Mouse (Mus musculus): ENCODE results near the gene Plaur. TPM values are rescaled to one million over a fixed set of nuclear protein-coding genes. Genes with fewer than 3 reads are reported as not detected.

Plaur gene
- 1 to 10 TPM; 2.6 to 3.4 TPM for total RNA-seq (2021)
- long read RNA-seq, experiment 1, transcript Plaur-201 (7 exons, 1,506 nt) = major isoform, 8 of 9 reads
- long read RNA-seq, experiment 1, partial matches to known transcripts = 0 of 9 reads
- long read RNA-seq, experiment 1, other reads (novel, unspliced or antisense) = 1 of 9 reads
- long read RNA-seq, experiment 2, partial matches to known transcripts = 0 of 6 reads
- long read RNA-seq, experiment 2, other reads (novel, unspliced or antisense) = 2 of 6 reads

DNA sequence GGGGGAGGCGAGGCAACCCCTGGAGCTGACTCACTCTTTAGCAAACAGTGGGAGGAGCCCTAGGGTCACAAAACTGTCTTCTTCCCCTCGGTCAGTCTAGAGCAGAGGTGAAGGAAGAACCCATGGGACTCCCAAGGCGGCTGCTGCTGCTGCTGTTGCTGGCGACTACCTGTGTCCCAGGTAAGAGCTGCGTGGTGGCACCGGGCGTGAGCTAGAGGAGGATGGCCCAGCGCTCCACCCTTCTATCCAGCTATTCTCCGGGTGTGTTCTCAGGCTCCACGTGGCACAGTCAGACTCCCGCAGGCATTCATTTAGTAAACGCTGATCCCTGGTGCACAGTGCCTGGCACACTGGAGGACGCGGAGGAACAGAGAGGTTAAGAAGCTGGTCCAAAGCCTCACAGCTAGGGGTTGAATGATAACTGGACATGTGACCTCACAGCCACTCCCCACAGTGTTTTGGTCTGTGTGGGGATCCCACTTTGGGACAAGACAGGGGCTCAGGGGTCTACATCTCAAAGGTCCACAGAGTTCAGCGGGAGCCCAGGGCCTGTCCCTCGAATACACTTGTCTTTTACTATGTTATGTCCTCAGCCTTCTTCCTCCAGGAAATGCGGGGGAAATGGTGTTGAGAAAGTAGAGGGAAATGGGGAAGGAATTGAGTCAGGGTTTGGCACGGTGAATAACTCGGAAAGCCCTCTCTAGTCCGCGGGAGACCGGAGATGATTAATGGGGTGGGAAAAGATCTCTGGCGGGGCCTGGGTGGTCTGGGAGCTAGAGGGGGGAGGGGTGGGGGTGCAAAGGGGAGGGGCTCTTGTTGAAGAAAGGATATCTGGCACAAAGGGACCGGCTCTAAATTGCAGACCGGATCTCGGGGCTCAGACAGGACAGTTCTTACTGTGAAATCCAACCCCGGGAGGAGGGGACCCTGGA lies at the start of gene Plaur:
Plaur (plus strand) TSS at position 97 of the 932 bp plus-strand sequence.
- DNase-seq = peak; percentile 64 to 78

DNA sequence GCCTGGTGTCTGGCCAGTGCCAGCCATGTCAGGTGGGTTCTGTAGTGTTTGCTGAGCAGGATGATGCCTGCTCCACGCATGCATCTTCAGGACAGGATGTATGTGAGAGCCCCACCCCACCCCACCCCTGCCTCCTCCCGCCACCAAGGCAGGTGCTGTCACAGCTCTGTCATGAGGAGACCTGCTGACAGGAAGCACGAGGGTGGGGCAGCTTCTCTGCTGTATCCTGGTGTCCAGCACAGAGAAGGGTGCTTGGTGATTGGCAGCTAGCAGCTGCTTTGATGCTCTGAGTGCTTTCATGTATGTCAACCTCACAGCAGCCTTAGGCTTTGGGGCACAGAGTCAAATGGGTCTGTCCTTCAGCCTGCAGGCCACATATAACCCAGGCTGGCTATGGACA lies 48.7 kb upstream of the Plaur start:
- no peak for DNase-seq

DNA sequence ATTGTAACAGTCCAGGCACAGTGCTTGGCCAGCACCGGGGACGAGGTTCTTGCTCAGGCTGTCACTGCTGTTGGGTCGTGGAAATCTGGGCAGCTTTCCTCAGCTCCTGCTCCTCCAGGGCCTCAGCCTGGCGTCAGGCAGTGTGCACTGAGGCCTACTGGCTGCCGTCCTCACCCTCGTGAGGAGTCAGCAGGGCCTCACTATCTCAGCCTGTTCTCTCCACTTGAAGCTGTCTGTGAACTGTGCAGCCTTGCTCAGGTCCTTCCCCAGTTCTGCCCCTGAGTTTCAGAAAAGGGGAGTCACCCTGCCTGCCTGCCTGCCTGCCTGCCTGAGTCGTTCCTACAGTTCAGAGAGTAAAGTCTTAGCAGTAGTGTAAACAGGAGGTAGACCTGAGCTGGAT lies 47.0 kb upstream of the Plaur start:
- DNase-seq = peak; percentile 28 to 39

DNA sequence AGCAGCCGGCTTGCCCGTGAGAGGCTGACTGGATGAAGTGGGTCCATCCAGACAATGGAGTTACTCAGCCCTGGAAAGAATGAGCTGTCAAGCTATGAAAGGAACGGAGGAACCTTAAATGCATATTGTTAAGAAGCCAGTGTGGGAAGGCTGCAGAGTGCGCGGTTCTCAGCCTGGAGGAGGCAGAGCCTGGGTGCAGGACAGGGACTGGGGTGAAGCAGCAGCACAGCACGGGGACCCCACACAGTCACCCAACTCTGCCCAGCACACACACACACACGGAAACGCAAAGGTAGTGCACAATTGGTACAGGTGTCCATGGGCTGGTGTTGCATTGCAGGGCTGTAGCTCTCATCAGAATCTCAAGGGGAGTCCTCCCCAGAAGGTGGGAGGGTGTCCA lies 42.7 kb upstream of the Plaur start:
- no peak for DNase-seq

DNA sequence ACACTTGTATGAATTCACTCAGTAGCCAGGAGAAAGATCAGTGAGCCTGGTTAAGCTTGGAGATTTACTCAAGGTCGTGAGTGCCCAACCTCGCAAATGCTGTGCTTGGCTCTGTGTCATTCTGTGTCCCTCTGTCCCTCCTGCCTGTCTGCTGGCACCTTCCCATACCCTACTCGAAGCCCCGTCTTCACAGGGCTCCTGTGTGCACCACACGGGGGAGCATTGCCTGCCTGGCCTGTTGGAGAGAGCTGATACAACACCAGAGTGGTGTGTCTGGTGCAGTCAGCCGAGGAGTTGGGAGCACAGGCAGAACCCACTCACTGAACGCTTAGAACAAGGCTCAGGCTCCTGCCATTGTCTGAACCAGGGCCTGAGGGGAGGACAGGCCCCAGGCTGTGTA lies 40.6 kb upstream of the Plaur start:
- no peak for DNase-seq

DNA sequence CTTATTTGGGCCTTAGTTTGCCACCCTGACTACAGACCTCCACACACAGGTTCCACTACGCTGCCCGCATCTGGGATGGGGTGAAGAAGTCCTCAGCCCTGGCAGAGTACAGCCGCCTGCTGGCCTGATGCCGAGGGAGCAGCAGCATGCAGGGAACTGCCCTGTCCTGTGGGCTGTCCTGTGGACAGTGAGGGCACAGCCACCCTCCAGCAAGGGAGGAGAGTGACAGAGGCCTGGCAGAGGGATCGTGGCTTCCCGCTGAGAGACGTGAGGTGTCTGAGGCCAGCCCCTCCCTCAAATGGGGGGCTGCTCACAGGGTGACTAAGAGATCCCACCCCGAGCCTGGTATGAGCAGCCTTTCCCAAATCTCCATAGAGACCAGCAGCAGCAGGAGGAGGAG lies 40.0 kb upstream of the Plaur start:
- DNase-seq = no peak

DNA sequence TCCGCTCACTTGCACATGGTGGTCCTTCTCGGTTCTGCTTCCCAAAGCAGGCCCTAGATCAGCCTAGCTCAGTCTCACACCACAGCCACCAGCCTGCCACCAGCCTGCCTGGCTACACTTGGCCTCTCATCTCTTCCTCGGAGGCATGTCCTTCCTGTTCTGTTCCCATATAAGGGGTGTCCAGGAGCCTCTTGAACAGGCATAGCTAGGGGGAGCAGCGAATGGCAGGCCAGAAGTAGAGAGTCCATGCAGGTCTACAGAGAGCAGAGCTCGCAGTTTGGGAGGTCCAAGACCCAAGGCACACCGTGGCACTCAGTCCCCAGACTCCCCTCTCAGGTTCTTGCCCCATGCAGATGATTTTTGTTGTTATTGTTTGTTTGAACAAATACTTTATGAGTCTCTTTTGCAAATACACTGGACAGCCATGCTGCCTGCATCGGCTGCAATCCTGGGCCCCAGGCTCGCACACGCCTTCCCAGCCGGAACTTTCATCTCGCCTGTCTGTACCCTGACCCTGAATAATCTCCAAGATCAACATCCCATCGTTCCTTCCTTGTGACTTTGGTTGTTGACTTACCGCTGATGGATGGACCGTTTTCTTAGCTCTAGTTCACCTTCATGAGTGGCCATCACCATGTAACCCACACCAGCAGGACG lies 39.0 kb upstream of the Plaur start:
- DNase-seq = no peak

DNA sequence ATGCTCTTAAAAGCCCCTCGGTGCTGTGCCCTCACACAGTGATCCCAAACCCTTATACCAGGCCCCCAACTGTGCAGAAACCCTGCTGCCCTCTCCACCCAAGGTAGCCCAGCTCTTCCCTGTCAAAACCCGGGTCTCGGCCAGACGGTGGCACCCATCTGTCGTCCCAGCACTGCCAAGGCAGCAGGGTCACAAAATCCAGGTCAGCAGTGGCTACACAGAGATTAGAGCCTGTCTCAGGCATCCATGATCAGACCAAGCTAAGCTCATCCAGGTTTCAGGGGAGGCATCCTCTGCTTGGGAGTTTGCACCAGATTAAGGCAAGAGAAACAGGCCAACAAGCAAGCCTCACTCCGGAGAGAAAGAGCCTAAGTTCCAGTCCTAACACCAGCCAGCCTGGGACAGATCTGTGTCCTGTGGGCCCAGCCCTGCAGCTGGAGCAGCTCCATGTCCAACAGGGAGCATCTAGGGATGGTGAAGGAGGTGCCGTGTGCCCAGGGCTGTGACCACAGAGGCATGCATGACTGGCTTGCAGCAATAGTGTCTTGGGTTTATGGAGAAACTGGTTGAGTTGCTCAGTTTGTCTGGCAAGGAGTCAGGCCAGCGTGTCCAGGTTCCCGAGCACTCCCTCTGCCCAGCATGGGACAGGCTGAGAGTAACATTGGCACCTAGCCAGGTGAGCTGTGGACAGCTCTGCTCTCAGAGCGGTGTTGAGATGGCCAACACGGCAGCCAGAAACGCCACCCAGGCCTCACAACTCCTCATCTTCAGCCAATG lies 38.1 kb upstream of the Plaur start:
- DNase-seq = peak; percentile 53 to 58

DNA sequence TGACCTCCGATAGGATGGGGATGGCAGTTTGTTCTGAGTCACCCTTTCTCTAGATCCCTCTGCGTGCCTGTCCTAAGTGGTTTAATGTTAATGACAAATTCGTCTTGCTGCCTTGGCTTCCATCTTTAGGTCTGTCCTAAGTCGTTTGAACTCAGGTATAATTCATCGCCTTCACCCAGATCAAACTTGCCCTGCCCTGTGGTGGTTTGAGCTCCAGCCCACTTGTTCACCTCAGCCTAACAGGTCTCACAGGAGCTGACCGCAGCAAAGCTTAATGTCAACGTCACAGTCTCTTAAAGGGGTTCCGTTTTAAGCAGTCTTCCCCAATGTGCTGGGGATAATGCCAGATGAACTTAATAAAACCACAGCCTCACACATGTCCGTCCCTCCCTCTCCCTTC lies 36.4 kb upstream of the Plaur start:
- DNase-seq = no peak

DNA sequence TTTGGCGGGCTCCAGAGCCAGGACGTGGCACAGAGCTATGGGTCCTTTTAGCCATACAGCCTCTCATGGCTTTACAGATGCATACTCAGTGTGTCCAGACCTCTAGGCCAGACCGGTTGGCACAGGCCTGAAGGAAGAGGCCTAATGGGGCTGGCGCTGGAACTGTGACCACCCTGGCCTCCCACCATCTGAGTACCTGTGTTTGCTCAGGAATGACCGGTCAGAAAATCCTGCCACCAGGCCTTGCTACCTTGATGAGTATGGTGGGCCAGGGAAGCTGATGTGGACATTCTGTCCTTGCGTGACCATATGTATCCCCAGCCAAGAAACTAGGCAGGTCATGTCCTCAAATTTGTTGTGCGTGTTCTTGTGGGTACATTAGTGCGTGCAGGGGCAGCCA lies 35.1 kb upstream of the Plaur start:
- no peak for DNase-seq

DNA sequence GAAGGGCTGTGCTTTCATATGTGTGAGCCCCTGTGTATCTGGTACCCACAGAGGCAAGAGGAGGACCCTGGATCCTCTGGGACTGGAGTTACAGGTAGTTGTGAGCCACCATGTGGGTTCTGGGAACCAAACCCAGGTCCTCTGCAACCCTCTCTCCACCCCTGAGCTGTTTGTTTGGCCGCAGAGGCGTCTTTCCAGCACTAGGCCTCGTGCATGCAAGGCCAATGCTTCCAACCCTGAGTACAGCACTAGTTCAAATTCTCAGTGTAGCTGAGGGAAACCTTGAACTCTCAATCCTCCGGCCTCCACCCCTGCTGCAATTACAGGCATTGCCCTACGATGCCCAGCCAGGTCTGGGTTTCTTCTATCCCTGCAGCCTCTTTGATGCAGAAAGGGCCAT lies 33.6 kb upstream of the Plaur start:
- DNase-seq = no peak

DNA sequence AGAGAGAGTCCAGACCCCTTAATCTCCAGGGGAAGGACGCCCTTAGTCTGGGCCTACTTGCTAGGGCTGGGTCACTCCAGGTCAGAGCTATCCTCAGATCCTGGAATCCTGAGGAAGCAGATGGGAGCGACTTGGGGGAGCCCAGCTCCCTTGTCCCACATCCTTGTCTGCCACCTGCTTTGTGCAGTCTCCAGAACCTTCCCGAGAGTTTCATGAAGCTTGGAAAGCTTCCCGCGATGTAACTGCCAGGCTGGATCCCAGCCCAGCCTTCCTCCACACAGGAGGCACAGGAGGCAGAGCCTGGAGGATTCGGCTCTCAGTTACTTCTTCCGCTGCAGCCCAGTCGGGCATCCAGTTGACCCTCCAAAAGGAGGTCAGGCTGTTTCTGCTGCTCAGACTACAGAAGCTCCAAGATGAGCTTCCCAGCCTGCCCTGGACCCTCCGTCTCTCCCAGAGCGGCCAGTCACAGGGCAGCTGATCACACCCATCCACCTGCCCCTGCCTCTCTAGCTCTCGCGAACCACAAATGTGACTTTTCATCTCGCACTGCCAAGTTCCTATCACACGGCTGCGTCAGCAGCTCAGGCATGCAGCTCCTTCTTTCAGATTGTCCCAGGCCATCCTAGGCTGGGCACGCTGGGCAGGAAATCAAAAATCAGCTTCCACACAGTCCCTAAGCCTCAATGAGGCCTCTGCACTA lies 32.7 kb upstream of the Plaur start:
- DNase-seq = peak; percentile 49 to 62

DNA sequence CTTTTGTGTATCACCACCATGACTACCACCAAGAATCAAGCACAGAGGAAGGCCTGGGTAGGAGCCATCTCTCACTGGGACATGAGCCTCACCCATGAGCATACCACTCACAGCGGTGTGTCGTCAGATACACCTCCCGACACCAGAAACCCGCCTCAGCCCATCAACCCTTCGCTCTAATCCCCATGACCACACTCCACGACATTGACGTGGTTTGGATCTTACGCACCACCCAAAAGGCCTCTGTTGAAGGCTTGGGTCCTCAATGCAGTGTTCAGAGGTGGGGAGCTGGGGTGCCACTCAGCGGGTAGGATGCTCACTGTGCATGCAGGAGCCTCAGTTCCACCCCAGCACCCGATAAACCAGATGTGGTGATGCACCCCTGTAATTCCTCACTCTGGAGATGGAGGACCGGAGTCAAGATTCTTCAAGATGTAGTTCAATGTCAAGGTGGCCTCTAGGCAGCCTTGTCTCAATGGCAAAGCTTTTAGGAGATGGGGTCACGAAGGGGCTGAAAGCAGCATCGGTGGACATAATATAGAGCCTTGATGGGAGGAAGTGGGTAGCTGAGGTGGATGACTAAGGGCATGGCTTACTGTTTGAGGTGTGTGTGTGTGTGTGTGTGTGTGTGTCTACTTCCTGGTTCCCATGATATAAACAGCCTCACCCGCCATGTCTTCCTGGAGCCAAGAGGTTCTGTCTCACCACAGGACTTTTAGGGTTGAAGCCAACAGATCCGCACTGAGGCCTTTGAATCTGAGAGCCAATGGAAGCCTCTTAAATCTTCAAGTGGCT lies 31.5 kb upstream of the Plaur start:
- no peak for DNase-seq

DNA sequence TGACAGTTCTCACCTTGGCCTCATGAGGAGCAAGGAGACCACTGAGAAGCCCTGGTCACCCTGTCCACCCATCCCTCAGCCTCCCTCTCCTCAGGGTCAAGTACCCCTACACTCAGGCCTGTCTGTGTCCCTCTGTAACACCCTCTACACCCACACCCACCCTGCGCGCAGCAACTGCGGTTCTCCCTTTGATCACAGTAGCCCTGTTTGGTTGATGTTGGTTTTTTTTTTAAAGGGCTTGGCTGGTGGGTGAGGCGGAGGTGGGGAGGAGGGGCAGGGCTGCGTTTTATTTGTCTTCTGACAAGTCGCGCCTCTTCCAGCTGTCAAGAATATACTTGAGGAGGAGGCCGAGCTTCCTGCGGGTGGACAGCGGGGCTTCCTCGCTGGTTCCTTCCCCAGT lies 30.6 kb upstream of the Plaur start:
- no peak for DNase-seq

DNA sequence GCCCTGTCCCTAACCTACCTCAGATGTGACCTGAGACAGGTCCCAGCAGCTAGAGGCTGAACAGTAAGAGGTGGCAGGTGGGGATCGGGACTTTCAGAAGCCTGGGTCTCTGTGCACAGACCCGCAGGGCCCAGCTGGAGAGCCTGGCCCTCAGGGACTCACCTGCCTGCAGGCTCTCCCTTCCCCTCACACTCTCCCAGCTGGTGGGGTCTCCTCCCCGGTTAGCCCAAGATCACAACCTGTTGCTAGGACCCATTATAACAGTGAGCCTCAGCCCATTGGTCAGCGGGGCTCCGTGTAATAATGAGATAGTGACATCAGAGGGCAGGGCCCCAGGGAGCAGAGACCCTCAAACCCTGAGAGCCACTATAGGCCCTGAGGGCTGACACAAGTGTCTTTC lies 27.0 kb upstream of the Plaur start:
- no peak for DNase-seq

DNA sequence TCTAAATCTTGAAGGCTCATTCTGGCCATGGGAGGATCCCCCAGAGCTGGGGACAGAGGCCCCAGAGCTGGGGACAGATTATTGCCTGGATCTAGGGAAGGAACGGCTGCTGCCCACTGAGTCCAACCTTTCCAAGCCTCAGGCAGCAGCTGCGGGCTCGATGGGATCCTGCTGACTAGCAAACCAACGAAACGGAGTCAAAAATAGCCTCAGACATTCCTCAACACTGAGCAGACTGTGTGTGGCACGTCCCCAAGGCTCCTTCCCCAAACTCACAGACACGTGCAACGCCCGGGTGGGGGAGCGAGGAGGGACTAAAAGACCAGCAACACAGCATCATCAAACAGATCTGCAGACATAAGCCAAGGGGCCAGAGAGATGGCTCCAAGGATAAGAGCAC lies 24.3 kb upstream of the Plaur start:
- peak in 1 of 2 experiments; percentile 22 for DNase-seq

DNA sequence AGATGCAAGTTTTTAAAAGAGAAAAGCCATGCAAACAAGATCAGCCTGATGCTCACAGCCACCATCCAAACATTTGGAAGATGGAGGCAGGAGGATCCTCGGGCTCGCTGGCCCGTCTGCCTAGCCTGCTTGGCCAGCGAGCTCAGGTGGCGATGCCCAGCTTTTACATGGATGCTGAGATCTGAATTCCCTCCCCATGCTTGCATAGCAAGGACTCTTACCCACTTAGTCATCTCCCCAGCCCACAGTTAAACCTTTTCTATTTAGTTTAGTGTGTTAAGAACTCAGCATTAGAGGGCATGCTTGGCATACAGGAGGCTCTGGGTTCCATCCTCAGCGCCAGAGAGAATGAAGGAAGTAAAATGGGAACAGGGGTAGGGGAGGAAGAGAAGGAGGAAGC lies 23.1 kb upstream of the Plaur start:
- no peak for DNase-seq

DNA sequence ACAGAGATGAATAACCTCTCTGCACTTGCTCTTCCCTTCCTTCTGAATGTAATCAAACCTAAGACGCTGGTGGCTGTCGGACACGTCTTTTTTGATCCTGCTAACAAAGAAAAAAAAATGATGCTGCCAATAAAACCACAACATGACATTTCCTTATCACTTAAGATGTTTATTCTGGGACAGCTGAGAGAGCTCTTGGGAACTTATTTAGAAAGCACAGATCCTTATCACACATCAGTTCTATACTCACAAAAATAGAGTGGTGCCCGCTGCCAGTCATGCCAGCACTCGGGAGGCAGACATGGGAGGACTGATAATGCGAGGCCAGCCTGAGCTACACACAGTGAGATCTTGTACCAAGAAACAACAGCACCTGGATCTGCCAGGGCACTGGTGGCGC lies 22.4 kb upstream of the Plaur start:
- no peak for DNase-seq

DNA sequence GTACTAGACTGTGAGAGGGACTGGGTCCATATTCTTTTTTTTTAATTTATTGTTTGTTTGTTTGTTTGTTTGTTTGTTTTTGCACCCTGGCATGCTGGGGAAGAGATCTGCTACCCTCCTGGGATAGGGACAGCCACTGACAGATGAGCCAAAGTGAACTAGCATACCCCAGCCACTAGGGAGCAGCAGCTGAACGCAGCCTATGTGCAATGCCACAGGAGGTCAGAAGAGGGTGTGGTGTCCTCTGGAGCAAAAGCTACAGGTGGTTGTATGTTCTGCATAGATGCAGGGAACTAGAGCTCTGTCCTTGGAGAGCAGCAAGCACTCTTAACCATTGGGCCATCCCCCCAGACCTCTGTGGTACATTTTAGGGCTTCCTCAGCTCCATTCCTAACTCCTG lies 20.5 kb upstream of the Plaur start:
- peak; percentile 72 to 75 for DNase-seq

DNA sequence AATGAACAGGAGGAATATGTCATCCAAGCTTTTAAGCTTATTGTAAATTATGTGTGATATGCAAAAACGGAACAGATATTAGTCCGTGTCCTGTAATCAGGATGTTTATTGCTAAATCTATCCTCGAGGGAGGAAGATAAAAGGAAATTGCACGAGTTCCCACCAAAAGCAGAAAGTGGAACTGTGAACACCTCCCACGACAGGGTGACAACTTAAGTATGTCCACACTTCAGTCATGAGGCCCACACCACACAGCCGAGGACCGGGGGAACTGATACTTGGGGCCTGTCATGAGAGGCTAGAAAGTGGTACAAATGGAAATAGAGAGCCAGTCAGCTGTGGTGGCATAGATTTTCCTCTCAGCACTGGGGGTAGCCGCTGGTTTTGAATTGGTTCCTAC lies 20.0 kb upstream of the Plaur start:
- peak in 1 of 2 experiments; percentile 34 for DNase-seq
